Mouse (Mus musculus): ENCODE results near the gene Gfra4.
A peak's percentile ranks its signal among the peaks of the same experiment; 100 is the strongest.

Gfra4 gene

DNA sequence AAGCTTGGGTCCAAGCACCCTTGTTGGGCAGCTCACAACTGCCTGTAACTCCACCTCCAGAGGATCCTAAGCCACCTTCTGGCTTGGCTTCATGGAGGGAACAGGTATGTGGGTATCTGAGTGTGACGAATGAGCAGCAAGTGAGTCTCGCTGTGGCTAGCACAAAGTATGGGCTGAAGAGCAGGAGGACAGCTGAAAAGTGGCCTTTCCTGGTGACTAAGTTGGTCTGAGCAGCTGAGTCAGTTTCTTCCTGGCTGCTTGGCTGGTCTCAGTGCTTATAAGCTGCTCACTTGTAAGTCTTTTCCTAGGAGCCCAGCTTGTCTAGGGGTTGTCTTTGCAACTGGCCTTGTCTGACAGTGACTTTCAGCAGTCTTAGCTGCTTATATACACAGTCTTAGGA lies 6.5 kb downstream of the Gfra4 start:
- TF ChIP-seq GATA4 (IDR thresholded peaks at IDR 0.05; ENCODE audit: insufficient replicate concordance, low read length) = no peak

DNA sequence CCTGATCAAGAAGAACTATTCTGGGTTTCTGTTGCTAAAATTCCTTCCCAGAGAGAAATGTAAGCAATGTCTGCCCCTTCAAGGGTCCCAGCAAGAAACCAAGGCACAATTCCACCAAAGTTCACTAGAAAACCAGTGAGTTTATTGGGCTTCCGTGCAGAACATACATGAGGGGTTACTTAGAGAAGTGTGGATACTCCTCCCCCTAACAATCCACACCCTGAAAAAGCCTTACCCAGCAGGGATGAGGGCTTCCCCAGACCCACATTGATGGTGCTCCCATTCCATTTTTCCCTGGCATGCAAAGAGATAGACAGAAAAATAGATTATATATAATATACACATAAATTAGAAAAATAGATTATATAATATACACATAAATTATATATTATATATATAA lies 11.9 kb downstream of the Gfra4 start:
- no peak for TF ChIP-seq GATA4 (IDR thresholded peaks at IDR 0.05; ENCODE audit: insufficient replicate concordance, low read length)

DNA sequence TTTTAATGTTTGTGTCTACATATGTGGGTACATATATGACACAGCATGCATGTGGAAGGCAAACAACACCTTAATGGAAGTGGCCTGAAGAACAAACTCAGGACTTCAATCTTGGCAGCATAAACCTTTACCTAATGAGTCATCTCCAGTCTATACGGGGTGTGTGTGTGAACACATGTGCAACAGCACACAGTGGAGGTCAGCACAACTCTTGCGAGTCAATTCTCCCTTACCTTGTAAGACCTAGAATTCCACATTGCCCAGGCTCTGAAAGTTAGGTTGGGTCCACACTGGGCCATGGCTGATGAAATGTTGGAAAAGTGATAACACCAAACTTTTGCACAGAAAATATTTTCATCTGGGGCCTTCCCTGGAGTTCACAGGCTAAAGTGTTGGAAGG lies 12.3 kb downstream of the Gfra4 start:
- no peak for TF ChIP-seq GATA4 (IDR thresholded peaks at IDR 0.05; ENCODE audit: insufficient replicate concordance, low read length)

DNA sequence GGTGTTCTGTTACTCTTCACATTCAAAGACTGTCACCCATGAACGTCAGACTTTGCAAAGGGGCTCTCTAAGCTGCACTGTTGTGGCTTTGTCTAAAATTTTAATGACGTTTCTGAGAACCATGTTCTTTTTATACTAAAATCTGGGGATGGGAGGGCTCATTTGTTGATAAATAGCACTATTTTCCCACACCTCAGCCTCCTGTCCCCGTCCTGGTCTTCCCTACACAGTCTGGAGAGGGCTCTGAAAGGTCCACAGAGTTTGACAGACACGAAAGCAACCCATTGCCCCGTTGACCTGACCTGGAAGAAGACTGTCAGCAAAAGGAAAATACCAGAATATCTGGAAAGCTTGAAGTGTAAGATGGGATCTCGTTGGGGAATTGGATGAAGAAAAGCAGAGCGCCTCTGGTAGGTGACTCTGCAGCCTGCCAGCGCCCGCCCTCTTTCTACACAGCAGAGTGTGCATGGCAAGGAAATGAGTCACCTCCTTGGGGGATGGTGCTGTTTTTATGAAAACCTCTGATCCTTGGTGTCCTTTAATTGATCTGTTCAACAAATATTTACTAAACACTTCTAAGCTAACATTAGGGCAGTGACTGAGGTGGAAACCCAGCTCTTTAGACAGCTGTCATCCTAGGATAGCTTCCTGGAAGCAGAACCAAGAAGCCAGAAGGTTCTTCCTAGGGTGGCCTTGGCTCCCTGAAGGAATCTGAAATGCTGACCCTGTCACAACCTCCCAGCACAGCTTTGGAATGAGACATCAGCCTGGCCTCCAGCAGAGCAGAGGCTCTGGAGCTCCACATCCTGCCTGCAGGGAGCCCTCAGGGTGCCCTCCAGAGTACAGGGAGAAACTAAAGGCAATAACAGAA lies 13.6 kb downstream of the Gfra4 start:
- TF ChIP-seq GATA4 (IDR thresholded peaks at IDR 0.05; ENCODE audit: insufficient replicate concordance, low read length) = no peak

DNA sequence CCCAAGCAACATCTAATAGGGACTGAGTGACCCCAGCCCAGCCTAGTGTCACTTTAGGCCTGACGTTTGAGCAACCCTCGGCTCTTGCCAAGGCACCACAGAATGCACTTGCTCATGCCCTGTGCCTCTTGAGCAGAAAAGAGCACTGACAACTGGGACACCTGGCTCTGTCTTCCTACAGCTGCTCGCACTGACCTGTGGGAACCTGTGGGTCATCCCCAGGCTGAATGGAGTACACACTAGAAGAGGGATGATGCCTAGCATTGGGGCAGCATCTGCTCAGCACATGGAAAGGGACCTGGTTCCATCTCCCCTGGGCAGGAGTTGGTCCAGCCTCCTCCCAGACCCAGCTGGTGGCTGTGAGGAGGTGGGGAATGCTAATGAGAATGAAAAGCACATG lies 15.9 kb downstream of the Gfra4 start:
- TF ChIP-seq GATA4 (IDR thresholded peaks at IDR 0.05; ENCODE audit: insufficient replicate concordance, low read length) = no peak

DNA sequence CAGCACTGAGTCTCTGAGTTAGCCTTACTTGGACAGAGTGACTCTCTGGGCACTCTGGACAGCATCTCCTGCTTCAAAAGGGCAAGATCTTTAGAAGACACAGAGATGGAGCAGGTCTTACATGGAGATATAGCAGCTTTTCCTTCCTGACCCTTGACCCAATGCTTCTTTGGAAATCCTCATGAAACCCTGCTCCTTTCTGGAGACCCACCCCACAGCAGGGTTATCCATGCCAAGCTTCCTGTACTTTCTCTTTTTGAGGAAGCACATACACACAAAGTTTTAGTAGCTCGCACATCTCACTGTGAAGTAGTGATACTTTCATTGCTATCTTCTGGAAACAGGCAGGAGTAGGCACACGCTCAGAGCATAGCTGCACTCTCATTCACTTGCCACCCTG lies 17.7 kb downstream of the Gfra4 start:
- peak; percentile 26; the same call in 1 of the 2 replicates for TF ChIP-seq GATA4 (IDR thresholded peaks at IDR 0.05; ENCODE audit: insufficient replicate concordance, low read length)

DNA sequence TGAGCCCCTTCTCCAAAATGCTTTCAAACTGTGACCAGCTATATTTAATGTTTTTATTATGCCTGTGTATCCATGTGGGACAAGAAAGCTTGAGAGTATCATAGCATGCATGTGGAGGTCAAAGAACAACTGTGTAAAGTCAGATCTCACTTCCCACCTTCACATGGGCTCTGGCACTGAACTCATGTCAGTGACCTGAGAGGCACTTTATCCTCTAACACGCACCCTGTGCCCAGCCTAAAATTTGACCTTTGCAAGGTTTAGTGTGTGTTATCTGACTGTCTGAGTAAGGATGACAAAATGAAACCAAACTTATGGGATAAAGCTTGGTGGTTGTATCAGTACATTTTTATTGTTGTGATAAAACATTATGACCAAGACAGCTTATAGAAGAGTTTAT lies 32.3 kb downstream of the Gfra4 start:
- no peak for TF ChIP-seq GATA4 (IDR thresholded peaks at IDR 0.05; ENCODE audit: insufficient replicate concordance, low read length)

DNA sequence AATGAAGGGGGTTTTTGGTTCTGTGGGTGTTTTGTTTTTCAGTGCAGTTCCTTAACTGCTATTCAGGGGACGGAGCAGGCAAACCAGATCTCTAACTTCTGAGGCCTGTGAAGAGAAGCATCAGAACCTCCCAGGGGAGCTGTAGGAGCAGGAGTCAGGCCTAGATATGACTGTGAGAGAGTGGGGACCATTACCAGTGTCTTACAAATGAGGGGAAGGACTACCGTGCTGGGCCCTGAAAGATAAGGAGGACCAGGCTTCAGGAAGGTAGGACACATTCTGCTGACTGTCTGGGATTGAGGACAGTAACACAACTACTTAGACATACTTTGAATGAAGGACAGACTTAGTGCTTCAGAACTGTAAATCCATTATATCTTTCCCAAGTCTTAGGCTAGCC lies 33.8 kb downstream of the Gfra4 start:
- no peak for TF ChIP-seq GATA4 (IDR thresholded peaks at IDR 0.05; ENCODE audit: insufficient replicate concordance, low read length)

DNA sequence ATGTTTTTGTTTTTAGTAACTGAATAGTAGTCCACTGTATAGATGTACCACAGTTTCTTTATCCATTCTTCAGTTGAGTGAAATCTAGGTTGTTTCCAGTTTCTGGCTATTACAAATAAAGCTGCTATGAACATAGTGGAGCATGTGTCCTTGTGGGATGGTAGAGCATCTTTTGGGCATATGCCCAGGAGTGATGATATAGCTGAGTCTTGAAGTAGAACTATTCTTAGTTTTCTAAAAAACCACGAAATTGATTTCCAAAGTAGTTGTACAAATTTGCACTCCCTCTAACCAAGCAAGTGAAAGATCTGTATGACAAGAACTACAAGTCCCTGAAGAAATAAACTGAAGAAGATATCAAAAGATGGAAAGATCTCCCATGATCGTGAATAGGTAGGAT lies 50.1 kb downstream of the Gfra4 start:
- TF ChIP-seq GATA4 (IDR thresholded peaks at IDR 0.05; ENCODE audit: insufficient replicate concordance, low read length) = no peak

Measured in liver, adult (tissue).